Mouse (Mus musculus): ENCODE results near the gene Ormdl3.

Gene Ormdl3

DNA sequence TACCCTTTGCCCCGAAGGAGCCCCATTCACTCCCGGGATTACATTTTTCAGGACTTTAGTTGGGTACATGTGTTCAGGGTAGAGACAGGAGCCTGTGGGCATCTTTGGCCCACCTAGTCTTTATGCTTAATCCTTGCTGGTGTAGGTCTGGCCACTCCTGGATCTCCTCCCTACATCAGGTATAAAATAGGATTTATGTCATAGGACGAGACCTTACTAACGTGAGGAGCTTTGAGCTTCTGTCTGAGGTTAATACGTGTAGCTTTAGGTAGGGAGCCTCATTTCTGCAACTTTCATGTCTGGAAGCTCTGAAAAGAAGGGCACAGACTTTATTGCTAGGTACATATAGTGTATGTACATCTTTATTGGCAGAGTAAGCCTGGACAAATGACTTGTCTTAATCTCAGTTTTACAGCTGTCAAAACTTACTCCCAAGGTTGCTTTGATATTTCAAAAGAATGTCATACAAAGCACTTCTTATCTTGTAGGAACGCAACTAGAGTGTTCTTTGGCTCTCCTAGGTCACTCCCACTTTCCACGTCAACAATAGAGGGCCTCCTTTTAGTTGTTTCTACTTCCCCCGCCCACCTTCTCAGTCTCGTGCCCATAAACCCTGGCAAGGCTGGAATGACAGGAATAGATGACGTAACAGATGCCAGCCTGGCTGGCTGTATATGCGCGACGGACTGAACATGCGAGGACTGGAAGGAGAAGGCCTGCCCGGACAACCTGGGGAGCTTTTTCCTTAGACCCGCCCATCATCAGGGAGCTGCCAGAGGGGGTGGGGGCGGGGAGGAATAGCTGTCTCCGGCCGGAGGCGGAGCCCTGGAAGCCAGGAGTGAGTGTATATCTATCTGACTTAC is 747 bp upstream of the Ormdl3 start:
- peak; percentile 46 for DNase-seq

DNA sequence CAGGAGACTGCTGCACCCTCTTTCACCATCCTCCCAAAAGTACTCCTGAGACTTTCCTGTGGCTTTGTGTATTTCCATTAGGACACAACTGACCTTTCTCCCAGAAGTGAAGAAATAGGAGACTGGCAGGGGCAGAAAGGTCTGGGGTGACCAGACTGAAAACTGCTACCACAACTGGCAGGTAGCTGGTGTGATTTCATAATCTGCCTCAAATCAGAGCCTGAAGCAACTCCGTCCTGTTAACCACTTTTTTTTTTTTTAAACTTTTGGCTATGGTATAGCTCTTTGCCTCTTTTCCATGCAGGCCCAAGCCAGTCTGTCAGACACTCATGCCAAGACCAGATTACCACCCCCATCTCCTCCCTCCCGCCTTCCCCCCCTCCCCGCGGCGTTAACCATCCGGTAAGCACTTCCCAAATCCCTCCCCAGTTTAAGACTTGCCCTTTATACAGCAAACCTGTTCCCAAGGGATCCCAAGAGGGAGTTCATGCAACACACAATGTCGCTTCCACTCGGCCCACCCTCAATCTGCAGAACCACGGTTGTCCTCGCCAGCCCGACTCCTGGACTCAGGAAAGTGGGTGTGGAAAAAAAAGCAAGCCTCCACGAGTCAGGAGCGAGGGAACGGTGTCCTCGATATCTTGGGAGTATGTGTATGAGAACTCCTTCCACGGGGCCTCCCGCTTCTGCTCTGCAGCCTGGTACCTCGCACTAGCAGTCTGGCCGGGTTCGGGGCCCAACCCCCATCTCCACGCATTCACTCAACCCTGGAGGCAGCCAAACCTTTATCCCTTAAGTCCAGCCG is 879 bp downstream of the Ormdl3 start:
- peak; percentile 29 for DNase-seq

DNA sequence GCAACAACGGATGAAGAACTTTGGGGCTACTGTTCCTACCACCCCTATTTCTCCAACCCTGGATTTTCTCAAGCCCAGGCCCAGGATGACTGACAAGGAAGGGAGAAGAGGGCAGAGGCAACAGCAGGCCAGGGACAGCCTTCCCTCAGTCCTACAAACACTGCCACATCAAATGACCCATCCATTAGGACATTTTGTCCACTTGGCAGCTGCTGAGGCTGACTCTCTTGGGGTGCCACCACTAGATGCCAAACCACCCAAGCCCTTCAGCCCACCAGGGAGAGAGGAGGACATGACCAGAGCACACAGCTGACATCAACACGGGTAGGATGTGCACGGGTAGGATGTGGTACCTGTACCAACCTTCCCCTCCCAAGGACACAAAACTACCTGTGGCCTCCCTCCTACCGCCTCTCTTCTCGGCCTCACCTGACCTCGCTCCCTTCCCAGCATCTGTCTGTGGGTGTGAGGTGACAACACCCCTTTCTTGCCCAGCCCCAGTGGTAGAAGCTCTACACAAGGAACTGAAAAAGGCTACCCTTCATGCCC is 2.5 kb downstream of the Ormdl3 start:
- no peak for DNase-seq

DNA sequence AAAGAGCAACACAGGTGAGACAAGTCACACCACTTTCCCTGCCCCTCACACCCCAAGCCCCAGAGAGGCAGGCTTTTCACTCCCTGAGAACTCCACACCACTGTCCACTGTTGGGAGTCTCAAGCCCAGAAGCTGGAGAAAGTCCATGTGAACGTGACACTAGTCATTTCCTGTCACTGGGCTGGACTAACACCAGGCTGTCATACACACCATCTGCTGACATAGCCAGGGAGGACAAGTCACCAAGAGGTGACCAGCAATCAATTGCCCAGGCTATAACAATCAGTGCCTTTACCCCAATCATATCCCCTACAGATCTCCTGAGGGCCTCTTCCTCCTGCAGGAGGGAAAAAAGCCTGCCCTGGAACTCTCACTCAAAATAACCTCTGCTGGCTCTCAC is 3.0 kb downstream of the Ormdl3 start:
- DNase-seq = no peak

DNA sequence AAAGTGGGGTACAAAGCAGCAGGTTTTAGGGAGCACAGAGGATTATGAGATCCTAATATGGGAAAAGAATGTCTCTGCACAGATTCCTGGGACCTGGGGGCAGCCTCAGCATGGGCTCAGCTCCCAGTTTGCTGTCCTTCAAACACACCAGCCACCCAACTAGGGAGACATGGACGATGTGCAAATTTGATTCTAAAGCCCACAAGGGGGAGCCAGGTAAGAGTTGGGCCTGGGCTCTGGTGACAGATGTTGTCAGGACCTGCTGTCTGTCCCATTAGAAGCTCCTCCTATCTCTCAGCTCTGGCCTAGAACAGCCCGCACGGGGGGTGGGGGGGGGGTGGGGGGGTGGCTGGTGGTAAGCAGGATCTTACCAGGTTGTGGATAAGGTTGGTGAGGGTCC is 3.6 kb downstream of the Ormdl3 start:
- no peak for DNase-seq

DNA sequence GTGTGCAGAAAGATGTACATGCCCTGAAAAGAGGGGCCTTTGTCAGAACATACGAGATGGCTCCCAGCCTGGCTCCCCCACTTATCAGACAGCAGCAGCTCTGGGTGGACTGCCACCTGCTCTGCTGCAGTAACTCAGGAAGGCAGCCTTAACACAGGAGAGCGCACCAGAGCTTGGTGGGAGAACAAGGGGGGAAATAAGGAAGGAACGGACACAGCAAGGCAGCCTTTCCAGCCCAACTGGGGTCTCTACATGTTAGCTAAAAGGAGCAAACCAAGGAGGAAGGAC is 4.0 kb downstream of the Ormdl3 start:
- DNase-seq = no peak

DNA sequence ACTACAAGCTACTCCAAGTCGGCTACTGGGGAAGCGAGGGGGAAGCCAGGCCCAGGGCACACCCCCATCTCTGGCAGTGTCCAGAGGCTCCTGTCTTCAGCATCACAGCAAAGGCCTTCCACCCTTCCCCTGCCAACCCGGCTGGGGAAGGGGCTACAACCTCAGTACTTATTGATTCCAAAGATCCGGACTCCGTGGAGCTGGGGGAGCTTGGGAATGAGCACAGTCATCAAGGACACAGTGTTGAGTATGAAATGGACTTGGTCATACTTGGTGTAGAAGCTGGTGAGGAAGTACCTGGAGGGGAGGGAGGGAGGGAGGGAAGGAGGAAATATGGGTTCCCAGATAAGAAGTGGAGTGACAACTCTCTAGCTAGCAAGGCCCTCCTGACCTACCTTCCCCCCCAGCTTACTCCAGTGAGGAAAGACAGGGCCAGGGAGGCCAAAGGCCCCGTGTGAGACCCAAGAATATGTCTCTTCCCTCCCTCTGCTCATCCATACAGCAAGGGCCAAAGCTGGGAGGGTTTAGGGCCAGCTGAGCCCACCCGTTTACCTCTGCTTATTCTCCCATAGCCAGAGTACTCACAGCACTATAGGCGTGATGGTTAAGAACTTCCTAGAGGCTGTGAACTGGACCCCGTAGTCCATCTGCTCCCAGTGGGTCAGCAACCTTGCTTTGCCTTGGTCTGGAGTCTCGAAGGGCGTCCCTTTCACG is 4.5 kb downstream of the Ormdl3 start:
- no peak for DNase-seq

DNA sequence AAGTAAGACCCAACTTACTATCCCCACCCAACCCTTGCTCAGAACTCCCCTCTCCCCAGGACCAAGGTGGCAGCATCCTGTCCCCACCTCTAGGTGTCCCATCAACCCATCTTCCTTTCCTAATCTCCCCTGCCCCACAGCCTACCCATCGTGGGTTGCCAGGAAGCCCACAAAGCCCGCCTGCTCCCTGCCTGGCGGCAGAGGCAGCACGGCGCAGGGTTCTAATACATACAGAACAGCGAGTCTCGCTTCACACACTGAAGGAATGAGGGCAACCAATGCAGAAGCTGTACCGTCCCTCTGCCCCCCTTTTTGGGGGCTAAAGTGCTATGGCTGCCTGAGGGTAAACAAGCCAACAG is 5.2 kb downstream of the Ormdl3 start:
- no peak for DNase-seq

DNA sequence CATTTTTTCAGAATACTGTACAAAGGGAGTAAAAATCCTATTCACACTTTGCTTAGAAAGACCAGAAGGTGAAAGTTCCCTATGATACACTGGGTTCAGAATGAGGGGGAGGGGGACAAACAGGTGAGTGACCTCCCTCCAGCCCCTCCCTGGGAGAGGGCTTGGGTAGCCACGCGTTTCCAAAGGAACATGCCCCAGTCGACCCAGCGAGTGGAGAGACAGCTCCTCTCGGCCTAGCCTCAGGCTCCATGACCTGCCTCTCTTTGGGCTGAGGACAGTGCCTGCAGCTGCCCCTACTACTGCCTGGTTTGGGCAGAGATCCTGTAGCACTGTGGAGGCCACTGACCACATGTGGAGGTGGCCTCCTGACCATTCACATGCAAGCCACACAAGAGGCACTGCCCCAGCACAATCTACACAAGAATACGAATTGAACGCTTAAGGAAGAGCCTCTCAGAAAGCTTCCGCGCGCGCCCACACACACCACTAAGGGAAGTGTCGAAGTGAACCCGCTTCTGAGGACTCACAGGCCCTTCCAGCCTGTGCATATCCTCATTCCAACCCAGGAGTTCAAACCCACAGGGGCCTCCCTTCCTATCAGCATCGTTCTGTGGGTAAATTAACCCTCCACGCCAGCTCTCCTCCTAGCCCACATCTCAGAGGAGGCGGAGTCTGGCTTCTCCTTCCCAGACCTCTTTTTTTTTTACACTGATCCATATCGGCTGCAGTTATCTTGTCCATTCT is 5.7 kb downstream of the Ormdl3 start:
- no peak for DNase-seq

DNA sequence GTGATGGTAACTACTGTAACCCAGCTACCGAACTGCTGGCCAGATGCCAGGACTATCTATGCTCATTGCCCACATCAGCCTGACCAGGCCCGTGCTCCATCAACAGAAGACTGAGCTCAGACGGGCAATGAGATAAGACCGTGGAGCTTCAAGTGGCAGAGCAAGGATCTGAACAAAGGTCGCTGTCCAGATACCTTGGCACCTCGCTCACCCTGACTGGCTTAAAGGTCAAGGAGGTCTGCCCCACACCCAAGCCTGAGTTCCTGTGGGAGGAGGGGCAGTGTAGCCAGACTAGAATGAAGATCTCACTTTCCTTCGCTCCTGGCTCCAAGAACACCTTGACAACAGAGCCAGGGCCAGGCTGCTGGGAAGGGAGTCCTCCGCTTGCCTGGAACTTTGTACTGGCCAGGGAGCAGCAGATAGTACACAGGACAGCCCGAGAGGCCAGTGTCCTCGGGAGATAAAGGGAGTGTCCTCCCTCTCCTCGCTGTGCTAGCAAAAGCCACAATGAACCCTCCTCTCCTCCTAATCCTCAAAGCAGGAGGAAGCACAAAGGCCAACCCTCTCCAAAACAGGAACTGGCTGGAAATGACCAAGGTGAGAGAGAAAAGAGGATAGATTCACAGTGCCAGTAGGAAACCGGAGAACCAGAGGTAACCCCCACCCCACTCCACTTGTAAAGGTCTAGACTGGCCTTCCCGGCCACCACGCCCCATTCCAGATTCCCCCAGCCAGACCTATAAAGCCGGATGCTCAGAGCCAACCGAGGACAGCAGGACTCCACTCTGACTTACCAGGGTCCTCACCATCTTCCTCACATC is 6.7 kb downstream of the Ormdl3 start:
- no peak for DNase-seq

DNA sequence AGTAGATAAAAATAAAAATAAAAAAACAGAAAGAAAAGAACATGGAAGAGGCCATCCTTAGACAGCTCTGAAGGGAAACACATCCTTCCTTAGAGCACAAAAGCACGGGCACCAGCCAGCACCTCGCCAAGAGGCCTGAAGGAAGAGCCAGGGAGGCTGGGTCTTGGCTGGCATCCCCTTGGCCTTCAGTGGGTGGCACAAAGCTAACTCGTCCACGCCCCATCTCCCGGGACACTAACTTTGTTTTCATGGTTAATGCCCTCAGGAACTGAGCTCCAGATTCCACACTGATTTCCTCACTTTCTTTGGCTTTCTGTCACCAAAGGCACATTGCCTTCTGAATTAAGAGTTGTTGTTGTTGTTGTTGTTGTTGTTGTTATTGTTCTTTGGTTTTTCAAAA is 9.4 kb downstream of the Ormdl3 start:
- no peak for DNase-seq

DNA sequence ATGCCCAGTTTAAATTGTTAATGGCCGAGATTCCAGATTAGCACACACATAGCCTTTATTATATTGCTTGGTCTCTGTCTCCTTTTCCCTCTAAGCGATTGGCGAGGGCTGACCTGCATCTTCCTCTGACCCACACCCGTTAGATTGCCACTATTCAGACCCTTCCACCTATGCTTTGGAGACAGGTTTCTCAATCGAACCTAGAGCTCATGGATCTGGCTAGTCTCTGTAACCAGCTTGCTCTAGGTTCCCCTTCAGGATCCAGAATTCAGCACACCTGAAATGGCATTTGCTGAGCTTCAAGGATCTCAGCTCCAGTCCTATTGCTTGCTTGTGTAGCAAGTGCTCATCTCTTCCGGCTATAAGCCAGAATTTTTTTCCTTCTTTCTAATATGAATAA is 17.7 kb downstream of the Ormdl3 start:
- DNase-seq = no peak

DNA sequence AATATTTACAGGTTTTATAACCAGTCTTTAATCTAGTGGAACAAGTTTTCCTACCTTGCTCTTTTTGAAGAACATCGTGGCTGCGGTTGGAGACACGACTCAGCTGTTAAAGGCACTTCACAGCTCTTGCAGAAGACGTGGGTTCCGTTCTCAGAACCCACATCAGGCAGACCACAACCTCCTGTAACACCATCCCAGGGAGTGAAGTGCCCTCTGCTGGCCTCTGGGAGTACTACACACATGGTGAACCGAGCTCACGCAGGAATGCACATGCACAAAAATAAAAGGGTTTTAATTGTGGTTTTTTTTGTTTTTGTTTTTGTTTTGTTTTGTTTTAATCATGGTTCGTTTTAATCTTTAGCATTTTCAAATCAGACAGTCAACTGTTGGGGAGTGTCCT is 18.8 kb downstream of the Ormdl3 start:
- no peak for DNase-seq

DNA sequence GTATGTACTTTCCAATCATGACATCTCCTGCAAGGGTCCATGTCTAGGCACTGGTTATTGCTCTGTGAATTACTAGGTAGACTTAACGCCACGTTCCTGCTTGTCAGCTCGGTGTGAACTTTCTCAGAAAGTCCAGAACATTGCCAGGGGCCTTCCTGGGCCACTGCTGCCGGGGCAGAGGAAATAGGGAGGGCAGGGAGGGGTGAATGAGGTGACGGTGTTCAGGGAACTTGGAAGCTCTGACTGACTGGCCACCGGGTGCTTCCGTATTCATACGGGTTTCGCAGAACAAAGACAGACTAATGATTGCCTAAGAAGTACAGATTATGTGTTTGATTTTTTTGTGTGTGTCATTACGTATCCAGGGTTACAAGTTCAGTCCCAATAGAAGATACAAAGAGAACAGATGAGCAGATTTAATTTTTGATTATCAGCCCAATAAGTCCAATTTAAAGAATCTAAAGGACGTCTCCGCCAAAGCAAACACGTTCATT is 23.2 kb downstream of the Ormdl3 start:
- DNase-seq = no peak

DNA sequence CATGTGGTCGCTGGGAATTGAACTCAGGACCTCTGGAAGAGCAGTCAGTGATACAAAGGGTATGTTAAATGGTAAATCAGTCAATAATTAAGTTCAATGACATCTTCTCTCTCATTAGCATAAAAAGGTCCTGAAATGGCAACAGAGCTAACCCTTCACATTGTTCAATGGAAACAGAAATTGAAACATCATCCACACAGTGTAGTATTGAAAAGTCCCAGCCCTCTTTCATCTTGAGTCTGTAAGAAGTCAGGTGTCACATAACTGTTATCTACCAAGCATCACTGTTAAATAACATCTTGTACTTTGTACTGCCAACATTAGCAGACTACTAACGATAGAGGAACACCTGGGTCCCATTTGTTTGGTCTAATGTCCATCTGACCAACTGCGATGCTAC is 24.1 kb downstream of the Ormdl3 start:
- no peak for DNase-seq

DNA sequence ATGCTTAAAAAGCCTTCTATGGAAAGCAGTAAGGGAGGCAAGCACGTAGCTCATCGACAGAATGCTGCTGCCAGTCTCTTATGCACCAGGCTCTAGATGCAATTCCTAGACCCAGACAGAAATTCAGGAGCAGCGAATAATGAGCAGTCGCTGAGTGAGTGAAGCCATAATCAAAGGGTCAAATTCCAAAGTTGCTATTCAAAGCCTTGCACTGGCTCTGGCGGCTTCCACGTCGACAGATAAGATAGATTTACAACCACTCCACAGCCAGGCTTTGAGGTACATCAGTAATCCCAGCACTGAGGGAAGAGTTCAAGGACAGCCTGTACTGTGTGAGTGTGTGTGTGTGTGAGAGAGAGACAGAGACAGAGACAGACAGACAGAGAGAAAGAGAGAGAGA is 26.2 kb downstream of the Ormdl3 start:
- no peak for DNase-seq

DNA sequence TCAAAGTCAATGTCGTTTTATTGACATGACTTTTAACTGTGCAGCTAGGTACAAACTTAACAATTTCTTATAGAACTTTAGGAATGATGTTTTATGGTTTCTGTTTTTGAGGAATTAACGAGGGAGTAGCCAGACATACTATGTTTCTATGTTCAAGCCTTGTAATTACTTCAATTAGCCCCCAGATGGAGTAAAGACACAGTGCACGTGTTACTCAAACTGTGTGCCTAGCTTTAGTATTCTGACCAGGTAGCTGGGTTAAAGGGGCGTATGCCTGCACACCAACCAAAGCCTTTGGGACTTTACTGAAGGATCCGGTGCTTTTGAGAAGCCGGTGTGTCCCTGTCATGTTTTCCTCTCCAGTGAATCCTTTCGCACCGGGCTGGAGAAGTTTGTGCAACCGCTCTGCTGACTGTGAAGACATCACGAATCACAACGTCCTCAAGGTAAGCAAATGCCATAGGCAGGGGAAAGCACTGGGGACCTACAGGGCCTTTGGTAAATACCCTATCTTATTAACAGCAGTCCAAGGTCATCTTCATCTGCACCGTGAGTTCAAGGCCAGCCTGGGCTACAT is 32.0 kb downstream of the Ormdl3 start:
- DNase-seq = no peak

DNA sequence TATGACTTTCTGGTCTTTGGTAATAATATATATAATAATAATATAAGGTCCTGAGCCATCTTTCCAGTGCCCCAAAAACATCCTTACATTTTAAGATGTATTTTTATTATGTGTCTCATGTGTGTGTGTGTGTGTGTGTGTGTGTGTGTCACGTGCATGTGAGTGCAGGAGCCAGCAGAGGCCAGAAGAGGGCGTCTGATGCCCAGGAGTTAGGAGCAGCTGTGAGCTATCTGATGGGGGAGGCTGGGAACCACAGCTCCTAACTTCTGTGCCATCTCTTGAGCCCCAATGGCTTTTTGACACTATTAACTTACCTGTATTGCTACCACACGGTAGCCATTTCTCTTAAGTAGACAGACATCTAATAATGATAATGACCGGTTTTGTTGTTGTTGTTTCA is 33.2 kb downstream of the Ormdl3 start:
- no peak for DNase-seq

DNA sequence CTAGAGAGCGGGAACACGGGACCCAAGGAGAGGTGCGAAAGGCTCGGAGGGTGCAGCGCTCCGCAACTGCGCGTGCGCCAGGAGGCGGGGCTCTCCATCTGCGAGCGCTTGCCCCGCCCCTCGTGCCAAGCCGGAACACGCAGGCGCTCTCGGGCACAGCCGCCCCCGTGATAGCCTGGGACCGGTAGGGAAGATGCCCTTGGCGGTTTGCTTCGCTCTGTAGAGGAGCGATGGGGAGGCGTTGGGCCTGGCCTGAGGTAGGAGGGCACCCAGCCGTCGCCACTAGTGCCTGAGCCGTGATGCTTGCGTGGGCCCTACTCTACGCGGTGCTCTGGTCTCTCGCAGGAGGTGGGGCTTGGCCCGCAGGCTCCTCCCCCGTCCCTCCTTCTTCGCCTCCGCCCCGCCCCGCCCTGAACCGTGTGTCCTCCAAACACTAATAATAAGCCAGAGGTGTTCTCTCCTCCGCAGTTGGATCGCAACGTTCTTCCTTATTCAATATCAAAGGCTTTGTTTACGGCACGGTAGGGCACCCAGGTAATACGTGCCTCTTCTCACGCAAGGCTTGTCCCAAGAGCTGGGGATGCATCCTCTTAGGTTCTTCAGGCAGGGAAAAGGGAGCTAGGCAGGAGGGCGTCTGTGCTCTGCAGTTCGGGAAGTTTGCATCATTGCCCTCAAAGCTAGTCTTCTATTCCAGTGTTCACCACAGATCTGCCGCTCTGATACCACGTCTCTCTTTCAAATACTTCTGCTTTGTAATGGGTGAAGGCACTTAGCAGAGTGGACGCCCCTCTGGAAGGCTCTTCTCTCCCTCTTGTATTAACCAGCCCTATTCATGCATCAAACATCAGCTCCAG is 36.0 kb downstream of the Ormdl3 start, which contains the start of gene Zpbp2:
TSS of gene Zpbp2 (plus strand) at position 123 of the 854 bp plus-strand sequence.
- DNase-seq = peak; percentile 94

DNA sequence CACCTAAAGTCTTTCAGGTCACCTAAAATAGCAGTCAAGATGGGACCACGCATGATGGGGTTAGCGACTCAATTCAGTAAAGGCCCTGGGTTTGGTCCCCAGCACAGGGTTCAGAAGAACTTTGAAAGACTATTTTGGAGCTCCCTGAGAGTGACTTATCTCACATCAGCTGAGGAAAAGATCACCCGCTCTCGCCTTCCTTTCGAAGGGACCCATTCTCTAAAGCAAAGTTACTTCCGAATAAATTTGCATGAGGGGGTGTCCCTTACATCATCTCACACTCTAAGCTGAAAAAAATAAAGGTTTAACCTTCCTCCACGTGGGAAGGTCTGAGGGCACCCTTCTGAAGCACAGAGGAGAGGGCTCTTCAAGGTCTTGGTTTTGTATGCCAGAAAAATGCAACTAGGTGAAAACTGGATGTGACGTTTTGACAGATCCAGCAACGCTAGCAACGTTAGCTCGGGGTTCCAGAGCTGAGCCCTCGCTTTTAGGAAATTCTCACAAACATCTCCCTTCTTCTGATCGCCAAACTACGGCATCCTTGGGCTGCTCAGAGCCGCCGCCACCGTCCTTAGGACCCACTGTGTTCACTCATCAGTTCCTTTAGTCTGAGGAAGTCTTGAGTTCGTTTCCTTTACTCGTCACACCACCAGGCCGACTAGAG is 36.7 kb downstream of the Ormdl3 start:
- no peak for DNase-seq
